Mouse (Mus musculus): ENCODE data around the gene Tmem8. TPM values are rescaled to one million over a fixed set of nuclear protein-coding genes. Genes with fewer than 3 reads are reported as not detected.

Gene Tmem8
- total RNA-seq, 2 experiments from 2014 or later = 11.0 to 11.3 TPM

DNA sequence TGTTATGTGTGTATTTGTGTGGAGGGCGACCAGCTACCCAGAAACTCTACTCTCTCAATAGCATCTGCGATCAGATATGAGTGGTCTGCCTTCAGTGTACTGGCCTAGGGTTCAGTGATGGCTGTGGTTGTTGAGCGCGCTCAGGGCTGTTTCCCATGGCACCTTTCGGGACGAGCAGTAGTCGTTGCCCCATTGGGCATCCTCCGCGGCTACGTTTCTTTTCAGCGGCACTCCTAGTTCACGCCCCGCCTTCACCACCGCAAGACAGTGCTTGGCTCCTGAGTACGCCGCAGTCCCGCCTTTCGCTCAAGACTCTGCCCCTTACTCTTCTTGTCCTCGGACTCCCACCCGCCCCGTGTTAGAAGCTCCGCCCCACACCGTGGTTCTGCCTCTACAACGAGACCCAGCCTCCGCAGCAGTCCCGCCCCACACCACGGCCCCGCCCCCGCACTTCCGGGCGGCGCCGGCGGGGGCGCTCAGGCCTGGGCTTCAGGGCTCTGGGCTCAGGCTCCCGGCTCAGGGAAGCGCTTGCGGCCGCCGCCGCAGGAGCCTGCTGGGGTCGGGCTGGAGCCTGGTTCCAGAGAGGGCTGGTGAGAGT is 25.2 kb downstream of the Tmem8 start, which contains the start of gene Axin1:
TSS of gene Axin1 (plus strand) at position 450 of the 598 bp plus-strand sequence.
- DNase-seq (ENCODE audit: low spot score in 2 of 2) = peak; percentile 87 to 94

DNA sequence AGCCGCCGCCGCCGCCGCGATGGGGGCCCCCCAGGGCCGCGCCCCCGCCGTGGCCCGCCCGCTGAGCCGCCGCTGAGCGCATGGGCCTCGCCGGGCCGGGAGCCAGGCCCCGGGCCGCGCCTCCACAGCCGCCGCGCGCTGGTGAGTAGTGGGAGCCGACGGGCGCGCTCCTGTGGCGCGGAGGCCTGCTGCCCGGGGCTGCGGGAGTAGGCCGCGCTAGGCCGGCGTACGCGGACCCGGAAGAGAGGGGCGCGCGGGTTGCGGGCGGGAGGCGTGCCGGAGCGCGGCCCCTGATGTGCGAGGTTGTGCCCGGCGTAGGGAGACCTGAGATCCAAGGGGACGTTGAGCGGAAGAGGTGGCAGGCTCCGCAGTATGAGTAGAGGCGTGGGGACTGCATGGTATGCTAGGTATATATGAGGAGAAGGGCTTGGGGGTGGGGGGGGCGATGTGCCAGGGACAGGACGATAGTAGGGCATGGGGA is 25.8 kb downstream of the Tmem8 start:
- peak in 1 of 2 experiments; percentile 45 for DNase-seq (ENCODE audit: low spot score in 2 of 2)

DNA sequence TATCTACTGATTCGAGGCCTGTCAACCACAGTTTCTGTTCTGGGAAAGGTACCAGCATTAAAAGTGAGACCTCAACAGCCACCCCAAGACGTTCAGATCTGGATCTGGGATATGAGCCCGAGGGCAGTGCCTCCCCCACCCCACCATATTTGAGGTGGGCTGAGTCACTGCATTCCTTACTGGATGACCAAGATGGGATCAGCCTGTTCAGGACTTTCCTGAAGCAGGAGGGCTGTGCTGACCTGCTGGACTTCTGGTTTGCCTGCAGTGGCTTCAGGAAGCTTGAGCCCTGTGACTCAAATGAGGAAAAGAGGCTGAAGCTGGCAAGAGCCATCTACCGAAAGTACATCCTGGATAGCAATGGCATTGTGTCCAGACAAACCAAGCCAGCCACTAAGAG is 29.7 kb downstream of the Tmem8 start:
- no peak for DNase-seq (ENCODE audit: low spot score in 2 of 2)

DNA sequence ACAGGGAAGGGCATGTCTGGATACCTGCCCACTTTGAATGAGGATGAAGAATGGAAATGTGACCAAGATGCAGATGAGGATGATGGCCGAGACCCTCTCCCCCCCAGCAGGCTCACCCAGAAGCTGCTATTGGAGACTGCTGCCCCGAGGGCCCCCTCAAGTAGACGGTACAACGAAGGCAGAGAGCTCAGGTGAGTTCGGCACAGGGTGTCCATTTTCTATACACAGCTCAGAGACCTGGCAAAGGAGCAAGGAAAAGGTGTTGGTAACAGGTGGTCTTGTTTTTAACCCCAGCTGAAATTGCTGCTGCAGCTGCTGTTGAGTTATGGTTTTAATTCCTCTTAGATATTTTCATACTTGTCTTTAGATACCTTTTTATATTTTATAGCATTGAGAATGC is 30.3 kb downstream of the Tmem8 start:
- DNase-seq (ENCODE audit: low spot score in 2 of 2) = no peak

DNA sequence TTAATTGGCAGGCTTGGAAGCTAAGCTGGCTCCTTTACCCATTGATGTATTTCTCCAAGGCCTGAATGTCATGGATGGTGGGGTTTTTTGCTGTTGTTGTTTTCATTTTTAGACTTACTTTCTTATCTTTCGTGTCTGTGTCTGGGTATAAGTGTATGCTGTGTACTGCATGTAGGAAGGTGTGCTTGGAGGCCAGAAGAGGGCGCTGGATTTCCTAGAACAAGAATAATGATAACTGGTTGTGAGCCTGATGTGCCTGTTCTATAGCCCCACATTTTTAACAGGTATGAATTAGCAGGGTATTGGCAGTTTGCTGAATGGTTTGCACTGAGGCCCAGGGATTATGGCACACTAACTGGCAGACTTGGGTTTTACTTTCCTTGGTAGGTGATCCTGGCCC is 36.0 kb downstream of the Tmem8 start:
- DNase-seq (ENCODE audit: low spot score in 2 of 2) = no peak

DNA sequence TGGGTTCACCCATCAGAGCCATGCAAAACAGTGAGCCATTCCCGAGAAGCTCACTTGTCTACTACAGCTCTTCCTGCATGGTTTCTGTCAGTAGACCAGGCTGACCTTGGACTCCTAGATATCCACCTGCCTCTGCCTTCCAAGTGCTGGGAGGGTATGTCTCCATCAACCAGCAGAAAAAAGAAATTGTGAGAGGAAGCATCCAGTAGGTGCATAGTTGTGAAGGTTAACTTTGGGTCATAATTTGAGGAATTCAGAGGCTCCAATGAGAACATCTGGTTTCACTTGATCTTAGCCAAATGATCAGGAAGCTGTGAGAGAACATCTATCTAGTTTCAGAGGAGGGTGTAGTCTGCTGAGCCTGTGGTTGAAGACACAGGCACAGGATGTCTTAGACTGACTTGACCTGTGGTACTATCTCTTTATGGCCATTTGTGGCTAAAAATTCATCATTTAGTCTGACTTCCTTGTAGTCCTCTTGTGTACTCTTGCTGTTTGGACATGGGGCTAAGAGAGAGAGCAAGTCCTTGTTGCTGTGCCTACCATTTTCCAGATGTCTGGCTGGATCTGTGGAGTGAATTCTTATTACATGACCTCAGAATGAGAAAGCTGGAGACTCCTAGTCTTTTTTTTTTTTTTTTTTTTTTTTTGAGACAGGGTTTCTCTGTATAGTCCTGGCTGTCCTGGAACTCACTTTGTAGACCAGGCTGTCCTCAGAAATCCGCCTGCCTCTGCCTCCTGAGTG is 39.0 kb downstream of the Tmem8 start:
- no peak for DNase-seq (ENCODE audit: low spot score in 2 of 2)

DNA sequence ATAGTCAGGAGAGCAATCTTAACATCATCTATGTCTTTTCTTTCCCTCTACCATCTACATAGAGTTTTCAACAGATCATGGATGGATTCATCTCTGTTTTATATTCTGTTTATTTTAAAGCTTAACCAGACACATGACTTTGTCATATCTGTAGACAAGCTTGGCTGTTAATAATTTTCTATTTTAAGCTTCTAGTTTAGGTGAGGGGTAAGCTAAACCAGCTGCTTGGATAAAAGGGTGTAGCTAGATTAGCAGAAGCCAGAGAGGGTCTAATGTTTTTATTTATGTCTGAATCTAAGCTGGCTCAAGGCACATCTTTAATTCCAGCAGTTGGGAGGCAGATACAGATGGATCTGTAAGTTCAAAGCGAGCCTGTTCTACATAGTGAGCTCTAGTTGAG is 49.6 kb downstream of the Tmem8 start:
- DNase-seq (ENCODE audit: low spot score in 2 of 2) = no peak

DNA sequence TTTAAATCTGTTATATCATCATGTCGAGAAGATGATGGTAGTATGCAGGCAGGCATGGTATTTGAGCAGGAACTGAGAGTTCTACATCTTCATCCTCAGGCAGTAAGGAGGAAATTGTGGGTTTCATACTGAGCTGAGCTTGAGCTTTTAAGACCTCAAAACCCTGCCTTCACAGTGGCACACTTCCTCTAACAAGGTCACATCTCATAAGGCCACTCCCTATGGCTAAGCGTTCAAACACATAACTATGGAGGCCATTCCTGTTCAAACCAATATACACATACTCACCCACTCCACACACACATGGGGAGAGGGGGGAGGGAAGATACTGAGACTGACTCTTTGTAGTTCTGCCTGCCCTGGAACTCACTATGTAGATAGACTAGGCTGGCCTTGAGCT is 54.9 kb downstream of the Tmem8 start:
- DNase-seq (ENCODE audit: low spot score in 2 of 2) = no peak

Other genes starting within 250 kb of the Tmem8 start
- 10 to 100 TPM; 29.2 to 39.0 TPM for gene Mcrip2, start 244.5 kb upstream of the Tmem8 start, total RNA-seq (2021)
- gene Mettl26, start 238.2 kb upstream of the Tmem8 start, total RNA-seq (2021) = 10 to 100 TPM; 39.3 to 44.7 TPM
- 1 to 10 TPM; 1.8 to 2.3 TPM for gene Wfikkn1, start 232.4 kb upstream of the Tmem8 start, total RNA-seq (2021)
- 10 to 100 TPM; 48.6 to 52.2 TPM for gene Rab40c, start 193.6 kb upstream of the Tmem8 start, total RNA-seq (2021)
- 100 to 1,000 TPM; 160 to 168 TPM for gene Pigq, start 168.4 kb upstream of the Tmem8 start, total RNA-seq (2021)
- not detected for gene Nhlrc4, start 168.3 kb upstream of the Tmem8 start, total RNA-seq (2021)
- gene A930017K11Rik, start 160.7 kb upstream of the Tmem8 start, total RNA-seq (2021) = under 1 TPM in 1 of 2 experiments, not detected in 1; 0.14 TPM
- gene Capn15, start 127.5 kb upstream of the Tmem8 start, total RNA-seq (2021) = 10 to 100 TPM; 44.4 to 46.2 TPM
- gene Rab11fip3, start 43.7 kb upstream of the Tmem8 start, total RNA-seq (2021) = 10 to 100 TPM; 82.3 to 85.1 TPM
- 10 to 100 TPM; 23.6 to 24.2 TPM for gene Decr2, start 23.0 kb upstream of the Tmem8 start, total RNA-seq (2021)
- 1 to 10 TPM; 2.4 to 4.2 TPM for gene Nme4, start 17.7 kb upstream of the Tmem8 start, total RNA-seq (2021)
- 10 to 100 TPM; 70.6 to 71.1 TPM for gene Mrpl28, start 10.2 kb downstream of the Tmem8 start, total RNA-seq (2021)
- gene Axin1, start 25.4 kb downstream of the Tmem8 start, total RNA-seq (2021) = 10 to 100 TPM; 22.2 to 23.3 TPM
- gene Pdia2, start 85.8 kb downstream of the Tmem8 start, total RNA-seq (2021) = under 1 TPM in 1 of 2 experiments, not detected in 1; 0.18 TPM
- 10 to 100 TPM; 56.1 to 69.6 TPM for gene Rgs11, start 89.7 kb downstream of the Tmem8 start, total RNA-seq (2021)
- 100 to 1,000 TPM; 147 to 158 TPM for gene Arhgdig, start 94.5 kb downstream of the Tmem8 start, total RNA-seq (2021)
- 10 to 100 TPM; 24.8 to 31.5 TPM for gene Fam234a, start 130.9 kb downstream of the Tmem8 start, total RNA-seq (2021)
- 10 to 100 TPM; 84.5 to 90.3 TPM for gene Luc7l, start 139.6 kb downstream of the Tmem8 start, total RNA-seq (2021)